Mouse (Mus musculus) kidney, postnatal 0 days (tissue): ENCODE measurements at regions not wholly inside any gene's neighbourhood (a gene's known extent, or its start where the extent isn't known, plus 50 kb on each side); places are given as distances from the start of the nearest gene placed in this dataset.

Experiments used
- ATAC-seq: fragments of 200-750 bp; cut with Nextera tagmentation; replicated peaks from 2 replicates; pipeline ENCODE4 v1.8.0; 2017; ENCODE audit warnings: low read depth, moderate number of reproducible peaks, moderate TSS enrichment, moderate library complexity; ENCODE audit not compliant: low FRiP score
- DNase-seq: peaks from one replicate; pipeline ENCODE4 v3.0.0-alpha.2; 2016; ENCODE audit warnings: low spot score
- H3K27ac ChIP-seq: fragments of 300-500 bp; sonication (generic); 2 replicates; pipeline ENCODE4 v1.5.1; 2014; ENCODE audit warnings: mild to moderate bottlenecking
- H3K27me3 ChIP-seq: fragments of 300-500 bp; sonication (generic); 2 replicates; pipeline ENCODE4 v1.6.1; 2014; ENCODE audit warnings: low read length, mixed read lengths; ENCODE audit not compliant: insufficient read depth
- H3K36me3 ChIP-seq: fragments of 300-500 bp; sonication (generic); 2 replicates; pipeline ENCODE4 v1.6.1; 2014; ENCODE audit warnings: low read length, mixed read lengths; ENCODE audit not compliant: insufficient read depth
- H3K4me1 ChIP-seq: fragments of 300-500 bp; sonication (generic); replicated peaks from 2 replicates; pipeline ENCODE4 v1.6.1; 2014; ENCODE audit warnings: antibody characterized with exemption, low read length, mixed read lengths; ENCODE audit not compliant: insufficient read depth
- H3K4me2 ChIP-seq: fragments of 300-500 bp; sonication (generic); 2 replicates; pipeline ENCODE4 v1.6.1; 2014; ENCODE audit warnings: mild to moderate bottlenecking, low read length, moderate library complexity, mixed read lengths
- H3K4me3 ChIP-seq: fragments of 300-500 bp; sonication (generic); replicated peaks from 2 replicates; pipeline ENCODE4 v1.5.1; 2014; ENCODE audit warnings: low read depth, low read length
- H3K9ac ChIP-seq: fragments of 300-500 bp; sonication (generic); 2 replicates; pipeline ENCODE4 v1.6.1; 2014; ENCODE audit warnings: low read depth, low read length
- H3K9me3 ChIP-seq: fragments of 300-500 bp; sonication (generic); replicated peaks from 2 replicates; pipeline ENCODE4 v1.6.1; 2016; ENCODE audit warnings: low read length, inconsistent platforms, mixed read lengths
- CTCF ChIP-seq: IDR thresholded peaks from 2 replicates; pipeline ENCODE4 v1.5.1; 2016; ENCODE audit warnings: antibody characterized with exemption, low read depth, mild to moderate bottlenecking, moderate library complexity
- WGBS: fragments of 180-500 bp; shearing (Covaris S2); extraction: QIAGEN DNeasy Blood & Tissue Kit; methylation state at CpG from one replicate; pipeline ENCODE4 v1.1.7; 2014; 5-methylcytosine and 5-hydroxymethylcytosine counted together

GRCm38 (mm10) chr17:48592457-48592856 is 137.8 kb downstream of the Unc5cl start:
- Histone ChIP-seq H3K9ac (no peak overlapping the region), H3K27ac (no peak overlapping the region), H3K4me1 (no peaks in the 10 kb centered on the region), H3K4me2 (no peak overlapping the region), H3K9me3 (no peaks in the 10 kb centered on the region; the same call in 1 of the 2 replicates), H3K4me3 (no peak overlapping the region), H3K27me3 (no peaks in the 10 kb centered on the region), H3K36me3 (no peaks in the 10 kb centered on the region)
- no peak for ATAC-seq
- WGBS: 89% methylated on average over 1 of the region's 1 CpGs
- DNase-seq: no peak
- TF ChIP-seq CTCF: no peak

- DNase-seq (no peak), ATAC-seq (no peak)
- Histone ChIP-seq H3K27me3 (no peaks in the 10 kb centered on the region), H3K4me2 (no peak overlapping the region), H3K9ac (no peak overlapping the region), H3K36me3 (no peaks in the 10 kb centered on the region), H3K27ac (no peak overlapping the region), H3K4me1 (no peaks in the 10 kb centered on the region), H3K4me3 (no peak overlapping the region), H3K9me3 (no peaks in the 10 kb centered on the region; the same call in 1 of the 2 replicates)
- WGBS: 80% methylated on average over 10 of the region's 10 CpGs
- TF ChIP-seq CTCF: peak; percentile 37
These were observed 140.8 kb downstream of the Unc5cl start for GRCm38 (mm10) chr17:48595418-48595963.

GRCm38 (mm10) chr17:48596406-48596805 is 141.7 kb downstream of the Unc5cl start:
- H3K4me1 ChIP-seq: no peaks in the 10 kb centered on the region
- H3K9me3 ChIP-seq: no peaks in the 10 kb centered on the region; the same call in 1 of the 2 replicates
- 74% methylated on average over 3 of the region's 3 CpGs for WGBS
- peak; percentile 59 for TF ChIP-seq CTCF
- H3K9ac ChIP-seq: no peak overlapping the region
- ATAC-seq (no peak), DNase-seq (no peak)
- no peak overlapping the region for H3K4me2 ChIP-seq
- H3K27me3 ChIP-seq: no peaks in the 10 kb centered on the region
- no peak overlapping the region for H3K4me3 ChIP-seq
- H3K36me3 ChIP-seq: no peaks in the 10 kb centered on the region
- no peak overlapping the region for H3K27ac ChIP-seq

GRCm38 (mm10) chr17:48597301-48597700 is 142.6 kb downstream of the Unc5cl start:
- Histone ChIP-seq H3K27ac (no peak overlapping the region), H3K9ac (no peak overlapping the region), H3K4me1 (no peaks in the 10 kb centered on the region), H3K36me3 (no peaks in the 10 kb centered on the region), H3K9me3 (no peaks in the 10 kb centered on the region; the same call in 1 of the 2 replicates), H3K4me2 (no peak overlapping the region), H3K4me3 (no peak overlapping the region), H3K27me3 (no peaks in the 10 kb centered on the region)
- TF ChIP-seq CTCF: peak; percentile 40; the same call in 1 of the 2 replicates
- DNase-seq (no peak), ATAC-seq (no peak)
- WGBS: 100% methylated on average over 1 of the region's 1 CpGs

DNA sequence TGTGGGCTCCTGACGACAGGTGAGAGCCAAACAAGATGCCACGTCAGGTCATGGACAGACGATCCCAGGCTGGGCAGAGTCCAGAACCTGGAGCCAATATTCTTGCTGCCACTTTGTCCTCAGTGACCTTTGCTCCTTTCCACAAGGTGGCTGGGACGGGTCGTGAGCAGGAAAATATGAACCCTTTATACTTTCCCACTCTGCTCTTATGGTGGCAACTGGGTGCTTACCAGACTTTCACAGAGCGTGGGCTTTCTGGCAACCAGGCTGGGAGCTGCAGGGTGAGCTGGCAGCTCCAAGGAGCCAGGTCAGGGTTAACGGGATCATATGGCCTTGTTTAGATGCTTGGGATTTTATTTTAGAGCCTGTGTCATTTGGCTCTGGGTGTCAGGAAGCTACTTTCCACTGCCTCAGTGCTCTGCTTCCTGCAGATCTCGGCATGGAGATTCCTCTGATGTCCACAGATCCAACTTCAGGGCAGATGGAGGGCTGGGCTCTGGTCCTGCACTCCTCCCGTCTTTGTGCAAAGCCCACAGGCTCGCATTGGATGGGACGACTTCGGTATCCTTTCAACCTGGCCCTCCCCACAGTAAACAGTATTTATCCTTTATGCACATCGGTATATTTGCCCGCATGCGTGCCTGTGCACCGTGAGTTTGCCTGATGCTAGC is 143.9 kb downstream of the Unc5cl start:
- no peak for DNase-seq
- H3K27ac ChIP-seq: no peak overlapping the region
- H3K4me1 ChIP-seq: no peaks in the 10 kb centered on the region
- H3K36me3 ChIP-seq: no peaks in the 10 kb centered on the region
- no peak for ATAC-seq
- 76% methylated on average over 16 of the region's 16 CpGs for WGBS
- H3K27me3 ChIP-seq: no peaks in the 10 kb centered on the region
- no peak overlapping the region for H3K4me2 ChIP-seq
- no peaks in the 10 kb centered on the region; the same call in 1 of the 2 replicates for H3K9me3 ChIP-seq
- no peak overlapping the region for H3K4me3 ChIP-seq
- TF ChIP-seq CTCF: no peak
- no peak overlapping the region for H3K9ac ChIP-seq

GRCm38 (mm10) chr17:48600176-48600575 is 145.5 kb downstream of the Unc5cl start:
- 56% methylated on average over 6 of the region's 6 CpGs for WGBS
- TF ChIP-seq CTCF: no peak
- Histone ChIP-seq H3K9me3 (no peaks in the 10 kb centered on the region), H3K4me2 (no peak overlapping the region), H3K4me1 (no peaks in the 10 kb centered on the region), H3K27me3 (no peaks in the 10 kb centered on the region), H3K27ac (no peak overlapping the region), H3K4me3 (no peak overlapping the region), H3K9ac (no peak overlapping the region), H3K36me3 (no peaks in the 10 kb centered on the region)
- DNase-seq (no peak), ATAC-seq (no peak)
